Mouse (Mus musculus) adrenal gland, adult 2 months (tissue): ENCODE results near the gene Gm14139. TPM values are rescaled to one million over a fixed set of nuclear protein-coding genes. Genes with fewer than 3 reads are reported as not detected.
"Not testable (repeated sequence)": the region's sequence is repeated elsewhere in the genome, so short reads cannot be mapped to it uniquely, and the experiment has no call there.

Experiments
- DNase-seq: peaks from one replicate; pipeline ENCODE4 v3.0.0; 2021
- long read RNA-seq: library from polyadenylated mRNA; stranded (forward); transcript quantifications from one replicate; pipeline ENCODE4 v2.0.0, GENCODE M21; 2021
- polyA plus RNA-seq: library from polyadenylated mRNA; depleted of rRNA; stranded (reverse); fragments of >200 nt; gene quantifications from 2 replicates; pipeline ENCODE4 v1.2.3, GENCODE M21; 2012; rRNA removed
- total RNA-seq, 2 experiments: library from RNA; stranded (reverse); gene quantifications; 2 replicates each; pipeline ENCODE4 v1.2.3; 2021

Gene Gm14139
- total RNA-seq (under 1 TPM; 0.58 to 0.66 TPM), polyA plus RNA-seq (not detected in 2 replicates)
- long read RNA-seq = 0 reads

GRCm38 (mm10) chr2:150181570-150181999 is at the start of gene Gm14139:
Gm14139 (plus strand) TSS chr2:150181755.
- DNase-seq = not testable (repeated sequence)

- not testable (repeated sequence) for DNase-seq
These were observed 49.6 kb upstream of the Gm14139 start for GRCm38 (mm10) chr2:150132002-150132401.

GRCm38 (mm10) chr2:150132773-150133172 is 48.8 kb upstream of the Gm14139 start:
- DNase-seq = no peak

- peak; percentile 87 for DNase-seq
These were observed 45.1 kb upstream of the Gm14139 start, which contains the start of gene Zfp120 for GRCm38 (mm10) chr2:150136435-150136897. Zfp120 (minus strand) TSS chr2:150136708.

- no peak for DNase-seq
These were observed 14.9 kb upstream of the Gm14139 start for GRCm38 (mm10) chr2:150166703-150167102.

- no peak for DNase-seq
These were observed 7.7 kb upstream of the Gm14139 start for GRCm38 (mm10) chr2:150173833-150174232.

GRCm38 (mm10) chr2:150179579-150179978 is 2.0 kb upstream of the Gm14139 start, which contains the start of gene Gm10770:
Gm10770 (minus strand) TSS chr2:150179679.
- DNase-seq = not testable (repeated sequence)

- not testable (repeated sequence) for DNase-seq
These were observed 509 bp upstream of the Gm14139 start for GRCm38 (mm10) chr2:150181046-150181445.

GRCm38 (mm10) chr2:150217600-150218362 is 36.2 kb downstream of the Gm14139 start, which contains the start of gene Zfp937:
Zfp937 (plus strand) TSS chr2:150218073.
- DNase-seq = peak; percentile 90

- not testable (repeated sequence) for DNase-seq
These were observed 36.8 kb downstream of the Gm14139 start for GRCm38 (mm10) chr2:150218363-150218725.

GRCm38 (mm10) chr2:150223263-150223662 is 41.7 kb downstream of the Gm14139 start:
- not testable (repeated sequence) for DNase-seq

Other genes with a start within 250 kb of the Gm14139 start
- 1 to 10 TPM; 4.7 to 7.4 TPM for gene Zfp120, start 45.0 kb upstream of the Gm14139 start, total RNA-seq
- gene Zfp120, start 45.0 kb upstream of the Gm14139 start, polyA plus RNA-seq = 0.36 and 0.61 TPM in 2 replicates
- not detected for gene Gm10770, start 2.1 kb upstream of the Gm14139 start, total RNA-seq
- not detected in 2 replicates for gene Gm10770, start 2.1 kb upstream of the Gm14139 start, polyA plus RNA-seq
- gene Zfp937, start 36.3 kb downstream of the Gm14139 start, total RNA-seq = 1 to 10 TPM; 5.5 to 8.7 TPM
- 0.08 and 0.13 TPM in 2 replicates for gene Zfp937, start 36.3 kb downstream of the Gm14139 start, polyA plus RNA-seq
- gene Gm21994, start 73.8 kb downstream of the Gm14139 start, total RNA-seq = 1 to 10 TPM; 4.6 to 6.7 TPM
- not detected in 2 replicates for gene Gm21994, start 73.8 kb downstream of the Gm14139 start, polyA plus RNA-seq
- gene Gm14124, start 75.8 kb downstream of the Gm14139 start, total RNA-seq = under 1 TPM; 0.23 to 0.35 TPM
- gene Gm14124, start 75.8 kb downstream of the Gm14139 start, polyA plus RNA-seq = not detected in 2 replicates
- gene Gm10130, start 141.9 kb downstream of the Gm14139 start, total RNA-seq = 1 to 10 TPM; 3.0 to 4.7 TPM
- gene Gm10130, start 141.9 kb downstream of the Gm14139 start, polyA plus RNA-seq = not detected in 2 replicates
- gene 3300002I08Rik, start 181.0 kb downstream of the Gm14139 start, total RNA-seq = 1 to 10 TPM; 4.4 to 5.1 TPM
- 1.7 and 2.1 TPM in 2 replicates for gene 3300002I08Rik, start 181.0 kb downstream of the Gm14139 start, polyA plus RNA-seq